In genomic region chr7:125434666-125435290, GRCm38 (mm10) we compare ENCODE assay signal across 10 mouse cellular contexts. TPM values are rescaled to one million over a fixed set of nuclear protein-coding genes. Genes with fewer than 3 reads are reported as not detected.
DNase-seq lines count a peak whose midpoint lies in the region; ATAC-seq lines count a peak whose summit lies in the region.
"Had no signal": no experiment of that assay in that cellular context is flagged by ENCODE, and none has a peak within 500 bp of the region (broad histone marks: within the 10 kb centered on the region; RNA-seq: fewer than 3 reads in every experiment).

No protein-coding gene starts in this region.

- ATAC-seq in erythroblast, adult 5-6 weeks (replicated peaks; ENCODE audit: low FRiP score, poor library complexity, severe bottlenecking), result no peak
- ATAC-seq: Patski had no signal

- DNase-seq in embryo, embryonic 11 days, result peak; percentile 41
- DNase-seq in embryo, embryonic 10 days (ENCODE audit: low spot score), result no peak
- peak; percentile 7 for DNase-seq in right cerebral cortex, postnatal 4 days
- no peak for DNase-seq in right cerebral cortex, postnatal 36 days (ENCODE audit: low spot score in 2 of 2)
- DNase-seq in lung, postnatal 36 days, result peak; percentile 22
- peak; percentile 21 for DNase-seq in yolk sac, embryonic 10.5 days (ENCODE audit: low spot score)
- DNase-seq in liver, result no peak
- DNase-seq: kidney, postnatal 36 days had no signal

RNA-seq across cellular contexts. Expression of gene Kdm8, which starts 9.7 kb away (rescaled TPM):
- 6.7 TPM in 1 of 2 replicates, not detected in the other for total RNA-seq in erythroblast, adult 5-6 weeks (2015; ENCODE audit: low replicate concordance)
- total RNA-seq in erythroblast, adult 5-6 weeks (2017; ENCODE audit: low replicate concordance), result 1.3 and 1.8 TPM in 2 replicates

RNA-seq across cellular contexts. Expression of gene Nsmce1, which starts 56.6 kb away (rescaled TPM):
- 21.7 and 24.0 TPM in 2 replicates for total RNA-seq in erythroblast, adult 5-6 weeks (2015; ENCODE audit: low replicate concordance)
- total RNA-seq in erythroblast, adult 5-6 weeks (2017; ENCODE audit: low replicate concordance), result 12.8 and 18.6 TPM in 2 replicates

Comparison
In these comparisons a context has a peak if more than half of its experiments do, and no peak if none do; other contexts are left out.
1. DNase-seq: peak in embryo, embryonic 11 days (single experiment), right cerebral cortex, postnatal 4 days (single experiment), lung, postnatal 36 days (single experiment) and yolk sac, embryonic 10.5 days (single experiment); none in embryo, embryonic 10 days (single experiment), right cerebral cortex, postnatal 36 days (0 of 2) and liver (single experiment).